Mouse (Mus musculus): ENCODE data around the gene C87436. TPM values are rescaled to one million over a fixed set of nuclear protein-coding genes. Genes with fewer than 3 reads are reported as not detected.
A peak's percentile ranks its signal among the peaks of the same experiment; 100 is the strongest.

C87436 gene
- total and polyA plus RNA-seq, 3 experiments: 5.2 to 8.7 (median 8.1) TPM

GRCm38 (mm10) chr6:86396581-86397256 lies 41.5 kb upstream of the C87436 start, which contains the start of gene Pcyox1 (continued):
- TF ChIP-seq ELF1 (IDR thresholded peaks at IDR 0.05; ENCODE audit: low read depth, low read length): no peak
- no peak for TF ChIP-seq E2F4 (IDR thresholded peaks at IDR 0.05; ENCODE audit: insufficient replicate concordance, low read depth, low read length)
- TF ChIP-seq MYC (IDR thresholded peaks at IDR 0.05; ENCODE audit: low read depth, low read length): no peak
- peak; percentile 30; the same call in 1 of the 2 replicates for TF ChIP-seq HCFC1 (IDR thresholded peaks at IDR 0.05; ENCODE audit: low read depth, low read length)
- TF ChIP-seq CHD1 (IDR thresholded peaks at IDR 0.05; ENCODE audit: low read depth, low read length): no peak
- TF ChIP-seq CHD2 (IDR thresholded peaks at IDR 0.05; ENCODE audit: low read length): 0 out of 2 replicates have a peak, but pooled peaks have one; percentile 33
- TF ChIP-seq POLR2AphosphoS2 (IDR thresholded peaks at IDR 0.05; ENCODE audit: low read depth, low read length): 0 out of 2 replicates have a peak, but pooled peaks have one; percentile 45
- TF ChIP-seq MEF2A (IDR thresholded peaks at IDR 0.05; ENCODE audit: borderline replicate concordance, low read depth, low read length): no peak
- TF ChIP-seq MXI1 (IDR thresholded peaks at IDR 0.05; ENCODE audit: low read depth, low read length): peak; percentile 28; the same call in 1 of the 2 replicates
- TF ChIP-seq JUN (IDR thresholded peaks at IDR 0.05; ENCODE audit: insufficient read depth, low read depth, low read length): no peak

DNA sequence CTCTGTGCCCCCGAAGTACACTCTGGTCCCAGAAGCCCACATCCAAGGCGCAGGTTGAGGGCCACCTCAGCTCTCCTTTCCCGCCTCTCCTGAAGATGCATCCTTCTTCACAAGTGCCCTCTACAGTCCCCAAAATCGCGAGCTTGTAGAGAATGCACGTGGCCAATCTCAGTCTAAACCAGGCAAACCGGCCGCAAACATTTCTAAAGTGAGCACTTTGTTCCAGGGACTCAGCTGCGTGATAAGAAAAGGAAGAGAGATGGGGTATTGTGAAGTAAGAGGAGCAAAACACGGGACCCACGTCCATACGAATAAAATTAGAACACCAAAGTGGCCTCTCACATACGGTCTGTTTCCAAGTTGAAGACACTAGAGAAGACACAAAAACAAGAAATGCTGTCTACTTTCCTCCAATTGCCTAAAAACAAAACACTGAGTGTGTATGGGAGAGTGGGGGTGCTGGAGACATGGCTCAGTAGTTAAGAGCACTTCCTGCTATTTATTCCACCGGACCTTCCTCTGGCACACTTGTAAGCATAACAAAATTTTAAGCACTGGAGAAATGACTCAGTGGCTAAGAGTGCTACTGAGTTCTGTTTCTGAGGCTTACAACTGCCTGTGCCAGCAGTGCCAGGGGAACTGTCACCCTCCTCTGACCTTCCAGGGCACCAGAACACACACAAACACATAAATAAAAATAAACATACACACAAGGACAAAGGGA lies 40.8 kb upstream of the C87436 start:
- peaks cover 3 to 21% of the 10 kb centered on the region in 2 experiments; a peak in 3 of 4 replicates for H3K4me1 ChIP-seq (ENCODE audit: control insufficient read depth in 1 of 2, insufficient read depth in 2 of 2)
- H3K4me2 ChIP-seq (ENCODE audit: insufficient read depth, low read depth, poor library complexity, severe bottlenecking): peak overlapping the region; percentile 94
- H3K9ac ChIP-seq (ENCODE audit: insufficient read depth, low read depth): peak overlapping the region; percentile 64
- no peak for DNase-seq (ENCODE audit: extremely low read depth)
- no peaks in the 10 kb centered on the region for H3K9me3 ChIP-seq (replicated peaks; ENCODE audit: low read length)
- peak overlapping the region; percentile 82 to 87 (median 84) for H3K4me3 ChIP-seq (replicated peaks in 1 of 3; ENCODE audit: low read depth in 2 of 3, low read length in 2 of 3, poor library complexity in 1 of 3)
- H3K36me3 ChIP-seq (replicated peaks in 1 of 2; ENCODE audit: control insufficient read depth in 1 of 2, insufficient read depth in 1 of 2, low read length in 1 of 2): peaks cover 7 to 14% of the 10 kb centered on the region in 2 experiments
- H3K27ac ChIP-seq (ENCODE audit: insufficient read depth, low read depth): peak overlapping the region; percentile 27; the same call in 1 of the 2 replicates
- in situ Hi-C loops (cut with MboI; ENCODE audit: low pct_ligation_motif_present, low pct_unique_long_range_greater_than_20kb, low sequenced_read_pairs): no loop called here
- no peaks in the 10 kb centered on the region; the same call in 1 of the 2 replicates for H3K79me2 ChIP-seq (replicated peaks; ENCODE audit: control insufficient read depth, extremely low read depth, insufficient read depth, poor library complexity, severe bottlenecking)
- peaks cover 8% of the 10 kb centered on the region for H3K27me3 ChIP-seq (replicated peaks)
- dilution Hi-C loops (cut with MboI; ENCODE audit: extremely low pct_ligation_motif_present, extremely low pct_unique_long_range_greater_than_20kb, low sequenced_read_pairs): no loop called here
- TF ChIP-seq SIN3A (IDR thresholded peaks at IDR 0.05; ENCODE audit: low read length): no peak; the same call in 1 of the 2 replicates
- TF ChIP-seq MAX (IDR thresholded peaks at IDR 0.05; ENCODE audit: low read length): peak; percentile 45; the same call in 1 of the 2 replicates
- no peak for TF ChIP-seq KAT2A (IDR thresholded peaks at IDR 0.05; ENCODE audit: insufficient replicate concordance, low read length)
- no peak for TF ChIP-seq NELFE (IDR thresholded peaks at IDR 0.05; ENCODE audit: low read depth, low read length)
- TF ChIP-seq E2F4 (IDR thresholded peaks at IDR 0.05; ENCODE audit: insufficient replicate concordance, low read depth, low read length): no peak
- TF ChIP-seq MAZ (IDR thresholded peaks at IDR 0.05; ENCODE audit: low read depth, low read length): no peak
- TF ChIP-seq TBP (conservative IDR thresholded peaks at IDR 0.05; ENCODE audit: low read depth, low read length): no peak
- no peak for TF ChIP-seq GABPA (IDR thresholded peaks at IDR 0.05; ENCODE audit: insufficient replicate concordance, low read depth, low read length)
- peak; percentile 60 for TF ChIP-seq MYC (IDR thresholded peaks at IDR 0.05; ENCODE audit: low read depth, low read length)
- no peak for TF ChIP-seq SMC3 (IDR thresholded peaks at IDR 0.05; ENCODE audit: low read depth, low read length)
- no peak for TF ChIP-seq ETS1 (conservative IDR thresholded peaks at IDR 0.05; ENCODE audit: low read depth, low read length)
- TF ChIP-seq ZC3H11A (IDR thresholded peaks at IDR 0.05; ENCODE audit: low read depth, low read length): no peak
- 0 out of 2 replicates have a peak, but pooled peaks have one; percentile 21 for TF ChIP-seq JUND (conservative IDR thresholded peaks at IDR 0.05; ENCODE audit: low read depth, low read length)
- TF ChIP-seq HCFC1 (IDR thresholded peaks at IDR 0.05; ENCODE audit: low read depth, low read length): no peak
- TF ChIP-seq ELF1 (IDR thresholded peaks at IDR 0.05; ENCODE audit: low read depth, low read length): peak; percentile 65
- TF ChIP-seq IRF4 (IDR thresholded peaks at IDR 0.05; ENCODE audit: low read depth, low read length): peak; percentile 66
- TF ChIP-seq USF2 (conservative IDR thresholded peaks at IDR 0.05; ENCODE audit: low read depth, low read length): no peak
- peak; percentile 50; the same call in 1 of the 2 replicates for TF ChIP-seq EP300 (IDR thresholded peaks at IDR 0.05; ENCODE audit: low read length)
- no peak for TF ChIP-seq PAX5 (IDR thresholded peaks at IDR 0.05; ENCODE audit: low read length)
- TF ChIP-seq MEF2A (IDR thresholded peaks at IDR 0.05; ENCODE audit: borderline replicate concordance, low read depth, low read length): no peak
- no peak for TF ChIP-seq TCF12 (IDR thresholded peaks at IDR 0.05; ENCODE audit: low read depth, low read length)
- TF ChIP-seq CHD2 (IDR thresholded peaks at IDR 0.05; ENCODE audit: low read length): 0 out of 2 replicates have a peak, but pooled peaks have one; percentile 17
- TF ChIP-seq USF1 (IDR thresholded peaks at IDR 0.05; ENCODE audit: low read depth, low read length): no peak
- no peak for TF ChIP-seq RAD21 (IDR thresholded peaks at IDR 0.05; ENCODE audit: low read depth, low read length)
- TF ChIP-seq BHLHE40 (IDR thresholded peaks at IDR 0.05; ENCODE audit: low read depth, low read length): peak; percentile 54
- no peak for TF ChIP-seq POLR2AphosphoS2 (IDR thresholded peaks at IDR 0.05; ENCODE audit: low read depth, low read length)
- no peak for TF ChIP-seq ZKSCAN1 (IDR thresholded peaks at IDR 0.05; ENCODE audit: borderline replicate concordance, low read depth, low read length)
- TF ChIP-seq MXI1 (IDR thresholded peaks at IDR 0.05; ENCODE audit: low read depth, low read length): peak; percentile 65; the same call in 1 of the 2 replicates
- no peak for TF ChIP-seq RCOR1 (conservative IDR thresholded peaks at IDR 0.05; ENCODE audit: low read depth, low read length)
